Mouse (Mus musculus): Measurements from ENCODE around the gene Chd5. TPM values are rescaled to one million over a fixed set of nuclear protein-coding genes. Genes with fewer than 3 reads are reported as not detected.
A peak's percentile ranks its signal among the peaks of the same experiment; 100 is the strongest.

Gene Chd5
- polyA plus RNA-seq, 1 experiment from 2014 or later, result 0.34 TPM

DNA sequence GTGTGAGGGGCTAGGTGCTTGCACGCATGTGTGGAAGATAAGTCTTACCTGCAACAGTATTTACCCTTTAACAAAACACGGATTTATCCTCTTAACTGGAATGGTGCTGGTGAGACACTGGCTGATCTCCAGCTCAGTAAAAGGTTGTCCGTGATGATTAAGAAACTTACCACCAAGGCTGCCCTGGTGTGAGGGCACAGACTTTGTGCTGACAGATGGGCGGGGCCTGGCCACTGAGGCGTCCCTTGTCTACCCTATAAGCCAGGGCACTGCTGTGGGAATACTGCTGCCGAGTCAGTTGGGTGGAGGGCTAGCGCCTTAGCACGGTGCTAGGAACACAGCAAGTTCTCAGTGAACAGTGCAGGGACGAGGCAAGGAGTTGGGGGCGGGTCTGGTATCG is 36.4 kb upstream of the Chd5 start:
- peaks cover 72% of the 10 kb centered on the region for H3K36me3 ChIP-seq

DNA sequence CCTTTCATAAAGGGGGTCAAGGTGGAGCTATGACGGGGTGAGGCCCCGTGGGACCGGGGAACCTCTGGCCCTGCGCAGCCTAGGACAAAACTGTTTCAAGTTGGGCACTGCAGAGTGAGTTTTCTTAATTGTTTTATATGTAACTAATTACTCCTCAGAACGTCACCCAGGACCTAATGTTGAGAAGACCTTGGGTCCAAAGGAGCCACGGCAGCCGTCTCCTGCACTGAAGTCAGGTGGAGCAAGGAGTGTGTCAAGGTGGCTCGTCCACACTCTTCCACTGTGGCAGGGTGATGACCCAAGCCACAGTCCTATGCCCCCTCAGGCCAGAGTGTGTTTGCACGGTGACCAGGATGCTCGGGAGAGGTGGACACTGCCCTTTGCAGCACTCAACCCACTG is 35.3 kb upstream of the Chd5 start:
- Histone ChIP-seq H3K36me3 (peaks cover 80% of the 10 kb centered on the region), H3K9me3 (no peaks in the 10 kb centered on the region), H3K27ac (no peak overlapping the region), H3K4me1 (peaks cover 8% of the 10 kb centered on the region), H3K4me3 (no peak overlapping the region), H3K9ac (no peak overlapping the region), H3K27me3 (no peaks in the 10 kb centered on the region), H3K4me2 (replicated peaks) (no peak overlapping the region)
- 89% methylated on average over 10 of the region's 10 CpGs for WGBS
- ATAC-seq (ENCODE audit: low FRiP score, low read depth), result no peak

More for the DNA sequence above, 36.4 kb upstream of the Chd5 start:
- 81% methylated on average over 11 of the region's 11 CpGs for WGBS
- ATAC-seq (ENCODE audit: low FRiP score, low read depth), result no peak
- no peak overlapping the region for H3K27ac ChIP-seq
- no peak overlapping the region for H3K4me3 ChIP-seq
- H3K4me1 ChIP-seq, result peaks cover 13% of the 10 kb centered on the region
- H3K27me3 ChIP-seq, result no peaks in the 10 kb centered on the region
- H3K9ac ChIP-seq, result no peak overlapping the region
- H3K4me2 ChIP-seq (replicated peaks), result no peak overlapping the region
- no peaks in the 10 kb centered on the region for H3K9me3 ChIP-seq

DNA sequence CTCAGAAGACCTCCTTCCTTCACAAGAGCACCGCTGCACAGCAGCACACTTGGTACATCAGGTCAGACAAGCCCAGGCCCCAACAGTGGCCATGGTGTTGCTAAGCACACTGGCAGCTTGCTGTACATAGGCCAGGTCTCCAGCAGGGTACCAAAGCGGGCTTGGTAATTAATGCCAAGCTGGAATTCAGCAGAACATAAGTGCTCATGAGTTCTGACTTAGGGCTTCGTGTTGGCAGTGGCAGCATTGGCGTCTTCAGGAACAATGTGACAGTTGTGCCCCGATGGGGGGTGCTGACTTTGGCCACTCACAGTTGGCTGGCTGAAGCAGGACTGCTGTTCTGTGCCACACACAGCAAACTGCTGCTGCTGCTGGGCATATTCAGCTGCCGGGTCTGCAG is 33.8 kb upstream of the Chd5 start:
- WGBS, result 92% methylated on average over 6 of the region's 6 CpGs
- no peak for ATAC-seq (ENCODE audit: low FRiP score, low read depth)
- H3K36me3 ChIP-seq, result peaks cover 85% of the 10 kb centered on the region

DNA sequence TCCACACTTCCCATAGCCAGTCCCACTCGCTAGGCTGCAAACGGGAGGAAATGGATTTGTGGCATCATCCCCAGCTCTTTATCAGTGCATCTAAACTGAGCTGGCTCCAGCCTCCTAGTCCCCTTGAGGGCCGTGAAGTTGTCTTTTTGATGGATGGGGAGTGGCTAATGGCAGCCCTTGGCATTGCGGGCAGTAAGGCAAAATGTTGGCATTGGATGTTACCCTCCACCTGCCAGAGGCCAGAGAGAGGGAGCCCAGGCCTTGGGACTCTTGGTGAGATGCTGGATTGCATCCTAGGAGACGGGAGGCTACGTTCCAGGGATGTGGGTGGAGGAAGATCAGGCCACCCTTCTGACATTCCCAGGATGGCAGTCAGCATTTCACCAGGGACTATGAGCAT is 32.5 kb upstream of the Chd5 start:
- Histone ChIP-seq H3K27me3 (peaks cover 16% of the 10 kb centered on the region), H3K4me3 (no peak overlapping the region), H3K9ac (peak overlapping the region; percentile 13; the same call in 1 of the 2 replicates), H3K36me3 (peaks cover 72% of the 10 kb centered on the region), H3K9me3 (no peaks in the 10 kb centered on the region), H3K4me2 (replicated peaks) (no peak overlapping the region), H3K4me1 (no peaks in the 10 kb centered on the region), H3K27ac (no peak overlapping the region)
- 70% methylated on average over 6 of the region's 6 CpGs for WGBS
- ATAC-seq (ENCODE audit: low FRiP score, low read depth), result no peak

More for the DNA sequence above, 33.8 kb upstream of the Chd5 start:
- no peak overlapping the region for H3K9ac ChIP-seq
- H3K4me2 ChIP-seq (replicated peaks), result no peak overlapping the region
- no peak overlapping the region for H3K4me3 ChIP-seq
- no peak overlapping the region for H3K27ac ChIP-seq
- no peaks in the 10 kb centered on the region for H3K4me1 ChIP-seq
- peaks cover 3% of the 10 kb centered on the region; the same call in 1 of the 2 replicates for H3K27me3 ChIP-seq
- no peaks in the 10 kb centered on the region for H3K9me3 ChIP-seq

DNA sequence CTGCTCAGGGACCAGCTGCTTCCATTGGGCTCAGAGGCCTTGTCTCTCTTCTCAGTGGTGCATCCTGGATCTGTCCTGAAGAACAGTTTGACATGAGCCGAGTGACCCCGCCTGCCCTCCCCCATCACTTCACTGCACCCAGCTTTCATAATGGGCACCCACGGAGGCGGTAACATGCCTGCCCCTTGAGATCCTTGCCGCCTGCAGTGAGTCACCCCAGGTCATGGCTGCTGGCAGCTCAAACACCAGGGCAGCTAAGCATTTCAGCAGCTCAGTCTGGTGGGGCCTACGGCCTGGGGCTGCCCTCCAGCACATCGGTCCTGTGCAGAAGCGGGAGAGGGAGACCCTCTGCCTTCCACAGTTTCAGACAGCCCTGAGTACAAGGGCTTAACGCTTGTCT is 30.9 kb upstream of the Chd5 start:
- Histone ChIP-seq H3K4me2 (replicated peaks) (no peak overlapping the region), H3K4me3 (no peak overlapping the region), H3K4me1 (peaks cover 7% of the 10 kb centered on the region; the same call in 1 of the 2 replicates), H3K27ac (no peak overlapping the region), H3K9me3 (no peaks in the 10 kb centered on the region), H3K36me3 (peaks cover 56% of the 10 kb centered on the region), H3K27me3 (peaks cover 31% of the 10 kb centered on the region), H3K9ac (no peak overlapping the region)
- 79% methylated on average over 9 of the region's 9 CpGs for WGBS
- no peak for ATAC-seq (ENCODE audit: low FRiP score, low read depth)

DNA sequence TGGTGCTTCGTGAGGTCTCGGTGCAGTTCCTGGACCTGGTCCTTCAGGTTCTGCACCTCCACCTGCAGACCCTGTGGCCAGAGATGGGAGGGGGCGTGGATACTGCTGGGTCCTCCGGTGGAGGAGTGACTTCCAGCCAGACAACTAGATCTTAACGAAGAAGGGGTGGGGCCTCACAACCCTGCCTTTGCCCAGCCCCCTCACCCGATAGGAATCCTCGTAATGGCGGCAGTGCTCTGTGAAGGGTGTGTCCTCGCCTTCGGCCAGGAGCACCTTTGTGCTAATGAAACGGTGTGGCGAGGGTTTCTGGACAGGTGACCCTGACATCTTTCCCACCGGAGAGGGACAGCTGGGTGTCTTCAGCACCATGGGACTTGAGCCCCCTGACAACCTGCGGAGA is 26.3 kb upstream of the Chd5 start:
- no peak overlapping the region for H3K27ac ChIP-seq
- peaks cover 15% of the 10 kb centered on the region for H3K36me3 ChIP-seq
- peak overlapping the region; percentile 68 for H3K4me2 ChIP-seq (replicated peaks)
- H3K9me3 ChIP-seq, result no peaks in the 10 kb centered on the region
- H3K9ac ChIP-seq, result no peak overlapping the region
- WGBS, result 2% methylated on average over 14 of the region's 14 CpGs
- peaks cover 30% of the 10 kb centered on the region for H3K4me1 ChIP-seq
- H3K4me3 ChIP-seq, result peak overlapping the region; percentile 41
- peaks cover 78% of the 10 kb centered on the region for H3K27me3 ChIP-seq
- ATAC-seq (ENCODE audit: low FRiP score, low read depth), result no peak

DNA sequence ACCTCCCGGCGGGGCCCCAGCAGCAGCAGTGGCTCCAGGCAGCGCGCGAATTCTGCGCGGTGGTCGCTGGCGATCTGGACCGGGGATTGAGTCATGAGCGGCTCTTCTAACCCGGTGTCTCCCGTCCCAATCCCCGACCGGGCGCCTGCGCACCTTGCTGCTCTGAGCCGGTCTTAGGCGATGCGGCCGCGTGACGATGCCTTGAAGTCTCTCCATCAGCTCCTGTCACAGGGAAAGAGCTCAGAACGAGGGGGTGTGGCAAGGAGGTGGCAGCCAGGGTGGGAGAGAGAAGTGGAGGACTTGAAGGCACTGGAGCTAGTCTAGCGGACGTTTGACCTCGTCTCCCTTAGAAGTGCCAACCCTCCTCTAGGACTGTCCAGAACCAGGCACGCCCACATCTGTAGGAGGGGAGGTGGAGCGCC is 25.2 kb upstream of the Chd5 start:
- Histone ChIP-seq H3K4me1 (peaks cover 30% of the 10 kb centered on the region), H3K9me3 (no peaks in the 10 kb centered on the region), H3K4me3 (peak overlapping the region; percentile 41), H3K36me3 (peaks cover 8% of the 10 kb centered on the region), H3K27me3 (peaks cover 88% of the 10 kb centered on the region), H3K4me2 (replicated peaks) (peak overlapping the region; percentile 68), H3K9ac (peak overlapping the region; percentile 45), H3K27ac (no peak overlapping the region)
- WGBS, result under 1% methylated on average over 29 of the region's 29 CpGs
- ATAC-seq (ENCODE audit: low FRiP score, low read depth), result 0 out of 2 replicates have a peak, but pooled peaks have one; percentile 13

DNA sequence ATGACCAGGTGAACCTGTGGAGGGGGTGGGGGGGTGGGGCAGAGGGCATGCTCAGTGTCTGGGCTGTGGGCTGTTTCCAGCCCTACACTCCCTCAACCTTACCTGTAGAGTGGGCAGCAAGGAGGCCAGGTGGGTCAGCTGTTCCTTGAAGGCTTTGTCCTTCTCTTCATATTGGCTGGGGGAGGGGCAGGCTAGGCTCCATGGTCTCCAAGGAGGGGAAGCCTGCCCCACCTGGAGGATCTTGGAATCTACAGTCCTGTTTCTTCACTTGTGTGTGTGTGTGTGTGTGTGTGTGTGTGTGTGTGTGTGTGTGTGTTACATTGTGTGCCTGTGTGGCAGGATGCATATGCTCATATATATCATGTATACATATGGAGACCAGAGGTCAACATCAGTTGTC is 24.5 kb upstream of the Chd5 start:
- H3K9me3 ChIP-seq, result no peaks in the 10 kb centered on the region
- peaks cover 2% of the 10 kb centered on the region for H3K36me3 ChIP-seq
- no peak for ATAC-seq (ENCODE audit: low FRiP score, low read depth)
- H3K4me1 ChIP-seq, result peaks cover 35% of the 10 kb centered on the region
- no peak overlapping the region for H3K27ac ChIP-seq
- H3K4me2 ChIP-seq (replicated peaks), result peak overlapping the region; percentile 68; the same call in 1 of the 2 replicates
- peak overlapping the region; percentile 41; the same call in 1 of the 2 replicates for H3K4me3 ChIP-seq
- peaks cover 95% of the 10 kb centered on the region for H3K27me3 ChIP-seq
- H3K9ac ChIP-seq, result no peak overlapping the region

DNA sequence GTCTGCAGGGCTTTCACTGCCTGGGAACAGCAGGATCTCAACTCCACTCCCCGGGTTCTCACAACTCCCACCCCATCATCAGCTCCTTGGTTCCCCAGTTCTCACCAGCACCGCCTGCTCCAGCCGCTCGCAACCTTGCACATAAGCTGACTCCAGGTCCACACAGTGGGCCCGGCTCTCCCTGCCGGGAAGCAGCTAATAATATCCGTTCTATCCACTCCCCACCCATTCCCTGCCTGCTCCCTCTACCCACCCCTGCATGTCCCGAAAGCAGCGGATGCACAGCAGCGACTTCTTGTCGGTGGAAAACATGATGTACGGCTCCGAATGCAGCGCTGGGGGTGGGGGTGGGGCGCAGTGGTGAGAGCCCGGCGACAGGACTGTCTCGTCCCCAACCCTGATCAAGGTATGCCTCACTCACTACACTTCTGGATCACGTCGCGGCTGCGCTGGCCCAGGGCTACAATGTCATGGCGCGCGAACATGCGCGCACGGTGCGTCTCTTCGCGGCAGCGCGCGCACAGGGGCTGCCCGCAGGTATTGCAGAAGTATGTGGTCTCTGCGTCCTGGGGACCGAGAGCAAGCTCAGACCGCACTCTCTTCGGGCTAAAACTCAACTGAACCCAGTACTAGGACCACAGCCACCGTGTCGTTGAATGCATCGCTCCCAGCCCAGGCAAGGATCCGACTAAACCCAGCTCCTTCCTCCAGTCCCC is 22.8 kb upstream of the Chd5 start:
- ATAC-seq (ENCODE audit: low FRiP score, low read depth), result no peak
- H3K4me2 ChIP-seq (replicated peaks), result peak overlapping the region; percentile 61
- under 1% methylated on average over 43 of the region's 43 CpGs for WGBS

DNA sequence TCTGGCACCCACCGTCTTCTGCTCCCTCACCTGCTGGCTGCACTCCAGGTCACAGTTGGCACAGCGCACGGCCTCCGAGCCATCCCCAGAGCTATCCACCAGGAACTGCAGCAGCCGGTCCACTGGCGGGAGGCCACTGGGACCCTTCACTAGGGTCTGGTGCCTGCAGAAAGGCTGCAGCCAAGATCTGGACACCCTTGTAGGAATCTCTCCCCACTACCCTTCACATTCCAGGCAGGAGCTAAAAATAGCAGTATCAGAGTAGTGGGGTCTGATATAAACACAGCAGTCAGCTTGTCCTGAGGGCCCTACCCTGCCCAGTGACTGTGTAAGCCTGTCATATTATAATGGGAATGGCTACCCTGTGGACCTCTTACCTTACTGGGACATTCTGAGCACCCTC is 20.8 kb upstream of the Chd5 start:
- Histone ChIP-seq H3K4me2 (replicated peaks) (no peak overlapping the region), H3K36me3 (no peaks in the 10 kb centered on the region), H3K27ac (no peak overlapping the region), H3K4me1 (peaks cover 28% of the 10 kb centered on the region), H3K9me3 (no peaks in the 10 kb centered on the region), H3K27me3 (peaks cover 75% of the 10 kb centered on the region), H3K4me3 (no peak overlapping the region), H3K9ac (no peak overlapping the region)
- ATAC-seq (ENCODE audit: low FRiP score, low read depth), result no peak
- 80% methylated on average over 6 of the region's 6 CpGs for WGBS

More for the DNA sequence above, 22.8 kb upstream of the Chd5 start:
- peaks cover 36% of the 10 kb centered on the region for H3K4me1 ChIP-seq
- H3K36me3 ChIP-seq, result no peaks in the 10 kb centered on the region
- H3K27ac ChIP-seq, result no peak overlapping the region
- H3K4me3 ChIP-seq, result peak overlapping the region; percentile 37
- peak overlapping the region; percentile 32; the same call in 1 of the 2 replicates for H3K9ac ChIP-seq
- peaks cover 89% of the 10 kb centered on the region for H3K27me3 ChIP-seq
- H3K9me3 ChIP-seq, result no peaks in the 10 kb centered on the region

DNA sequence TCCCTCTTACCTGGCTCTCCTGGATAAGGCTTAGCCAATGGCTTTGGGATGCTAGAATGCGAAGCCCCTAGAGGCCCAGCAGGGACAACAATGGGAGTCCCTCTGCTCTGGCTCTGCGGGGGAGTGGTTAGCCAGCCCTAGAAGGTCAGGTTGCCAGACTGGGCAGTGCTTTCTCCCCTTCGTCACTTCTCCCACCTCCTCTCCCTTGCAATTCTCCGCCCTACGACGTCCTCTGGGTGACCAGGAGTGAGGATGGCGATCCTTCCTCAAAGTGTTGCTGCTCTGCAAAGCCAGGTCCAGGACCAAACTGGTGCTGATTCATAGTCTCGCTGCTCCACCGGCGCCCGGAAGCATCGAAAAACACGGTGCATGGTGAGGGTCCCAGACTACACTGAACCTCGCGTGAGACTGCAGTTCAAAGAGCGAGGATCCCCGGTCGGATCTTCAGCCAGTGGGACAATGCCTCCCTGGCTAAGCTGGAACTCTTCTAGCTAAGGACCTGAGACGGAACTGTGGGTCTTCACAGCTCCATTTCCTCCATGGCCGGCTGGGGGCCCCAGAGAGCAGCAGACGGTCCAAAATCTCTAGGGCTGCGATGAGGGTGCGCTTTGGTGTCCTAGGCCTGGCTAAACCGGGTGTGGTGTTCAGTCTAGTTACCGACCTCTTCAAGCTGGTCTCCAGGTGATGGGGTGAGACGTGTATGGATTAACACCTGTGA is 19.8 kb upstream of the Chd5 start, which contains the start of gene Rnf207:
Rnf207 (minus strand) TSS at position 477 of the 718 bp plus-strand sequence.
- Histone ChIP-seq H3K27ac (no peak within 1 kb of the TSS), H3K4me2 (replicated peaks) (peak within 1 kb of the TSS; percentile 45), H3K36me3 (no peaks in the 10 kb centered on the region), H3K4me1 (peaks cover 17% of the 10 kb centered on the region), H3K9ac (peak within 1 kb of the TSS; percentile 35), H3K27me3 (peaks cover 65% of the 10 kb centered on the region), H3K9me3 (no peaks in the 10 kb centered on the region), H3K4me3 (peak within 1 kb of the TSS; percentile 12)
- 4% methylated on average over 26 of the region's 26 CpGs for WGBS
- no peak for ATAC-seq (ENCODE audit: low FRiP score, low read depth)

DNA sequence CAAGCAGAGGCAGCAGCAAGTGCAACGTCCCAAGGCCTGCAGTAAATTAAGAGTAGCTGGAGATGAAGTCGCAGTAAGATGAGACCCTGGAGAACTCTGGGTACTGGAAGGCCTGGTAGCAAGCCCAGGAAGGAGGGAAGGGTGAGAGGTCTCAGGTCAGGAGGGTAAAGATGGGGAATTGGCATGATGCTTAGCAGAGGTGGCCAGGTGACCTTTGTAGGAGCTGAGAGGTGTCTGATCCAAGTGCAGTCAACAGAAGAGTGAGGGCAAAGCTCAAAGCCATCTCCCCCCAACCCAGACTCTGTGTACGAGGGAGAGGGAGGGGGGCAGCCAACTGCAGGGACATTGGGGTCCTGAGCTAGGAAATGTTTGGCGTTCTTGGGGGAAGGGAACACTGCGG is 17.0 kb upstream of the Chd5 start:
- H3K27me3 ChIP-seq, result peaks cover 37% of the 10 kb centered on the region
- no peaks in the 10 kb centered on the region for H3K36me3 ChIP-seq
- no peaks in the 10 kb centered on the region for H3K9me3 ChIP-seq
- no peak overlapping the region for H3K9ac ChIP-seq
- 43% methylated on average over 5 of the region's 5 CpGs for WGBS
- no peak overlapping the region for H3K27ac ChIP-seq
- H3K4me2 ChIP-seq (replicated peaks), result no peak overlapping the region
- H3K4me3 ChIP-seq, result no peak overlapping the region
- H3K4me1 ChIP-seq, result peaks cover 7% of the 10 kb centered on the region; the same call in 1 of the 2 replicates
- ATAC-seq (ENCODE audit: low FRiP score, low read depth), result no peak

Data from limb, embryonic 13.5 days (tissue).